Mouse (Mus musculus): ENCODE data around the gene Slc38a1. TPM values are rescaled to one million over a fixed set of nuclear protein-coding genes. Genes with fewer than 3 reads are reported as not detected.
A peak's percentile ranks its signal among the peaks of the same experiment; 100 is the strongest.

Slc38a1 gene
- total and polyA plus RNA-seq, 3 experiments = 0.03 TPM; not detected in 2

GRCm38 (mm10) chr15:96602043-96602442 lies 40.7 kb downstream of the Slc38a1 start:
- H3K27me3 ChIP-seq (ENCODE audit: control insufficient read depth in 1 of 2, insufficient read depth in 2 of 2, low read length in 2 of 2) = no peaks in the 10 kb centered on the region; a peak in 1 of 4 replicates
- TF ChIP-seq SMC3 (IDR thresholded peaks at IDR 0.05; ENCODE audit: low read depth, low read length) = no peak
- no peak for TF ChIP-seq POLR2AphosphoS5 (IDR thresholded peaks at IDR 0.05; ENCODE audit: borderline replicate concordance, low read depth, low read length)
- no peak for TF ChIP-seq NELFE (IDR thresholded peaks at IDR 0.05; ENCODE audit: low read depth, low read length)
- H3K27ac ChIP-seq (ENCODE audit: control insufficient read depth, low read depth, low read length) = no peak overlapping the region
- H3K9me3 ChIP-seq (replicated peaks; ENCODE audit: insufficient read depth, low read length) = no peaks in the 10 kb centered on the region
- H3K4me1 ChIP-seq (ENCODE audit: control insufficient read depth in 1 of 2, insufficient read depth in 2 of 2, low read length in 2 of 2) = no peaks in the 10 kb centered on the region
- DNase-seq (ENCODE audit: low read depth, low spot score) = no peak
- H3K9ac ChIP-seq (ENCODE audit: control insufficient read depth, low read depth, low read length, poor library complexity, severe bottlenecking) = no peak overlapping the region
- no peaks in the 10 kb centered on the region for H3K79me2 ChIP-seq (ENCODE audit: control insufficient read depth, insufficient read depth, low read length, poor library complexity)
- H3K36me3 ChIP-seq (ENCODE audit: control insufficient read depth in 1 of 2, insufficient read depth in 2 of 2, low read length in 2 of 2) = peaks cover 0 to 2% of the 10 kb centered on the region in 2 experiments; a peak in 1 of 4 replicates
- H3K4me3 ChIP-seq (ENCODE audit: control insufficient read depth in 1 of 2, insufficient read depth in 1 of 2, low read depth in 2 of 2, low read length in 2 of 2) = no peak overlapping the region

DNA sequence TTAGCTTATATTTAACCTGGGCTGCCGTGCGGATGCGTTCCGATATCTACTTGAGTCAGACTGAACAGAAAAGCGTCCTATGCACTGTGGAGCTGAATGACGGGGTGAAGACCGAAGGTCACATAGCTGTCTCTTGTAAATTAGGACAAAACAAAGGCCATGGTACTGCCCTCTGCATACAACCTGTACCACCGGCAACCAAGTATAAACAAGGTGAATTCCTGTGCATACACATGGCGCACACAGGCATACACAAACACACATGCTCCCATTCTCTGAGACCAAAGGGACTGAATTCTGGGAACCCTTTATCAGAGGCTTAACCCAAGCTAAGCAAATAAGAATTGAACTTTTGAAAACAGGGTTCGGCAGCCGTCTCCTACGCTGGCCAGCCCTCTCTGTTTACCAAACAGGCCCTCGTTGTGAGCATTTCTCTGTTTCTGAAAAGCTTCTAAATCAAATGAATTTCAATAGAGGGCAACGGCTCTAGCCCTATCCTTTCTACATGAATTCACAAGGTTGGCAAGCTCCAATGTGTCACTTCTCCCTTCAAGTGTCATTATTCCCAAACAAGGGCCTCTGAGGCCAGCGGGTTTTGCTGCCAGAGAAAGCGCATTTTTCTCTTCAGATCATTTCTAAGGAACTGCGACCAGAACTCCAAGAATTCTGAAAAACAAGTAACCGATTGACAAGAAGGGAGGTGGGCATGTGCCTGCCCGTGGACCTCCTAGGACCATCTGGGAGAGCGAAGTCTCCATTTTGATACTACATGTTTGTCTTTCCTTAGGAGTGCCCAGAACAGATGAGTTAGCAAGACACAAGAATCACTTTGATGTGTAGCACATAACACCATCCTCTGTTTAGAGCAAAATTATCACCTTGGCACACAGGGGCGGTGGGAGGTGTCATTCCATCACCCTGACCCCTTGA lies 42.6 kb downstream of the Slc38a1 start:
- no peaks in the 10 kb centered on the region for H3K79me2 ChIP-seq (ENCODE audit: control insufficient read depth, insufficient read depth, low read length, poor library complexity)
- H3K27ac ChIP-seq (ENCODE audit: control insufficient read depth, low read depth, low read length) = no peak overlapping the region
- TF ChIP-seq MAZ (IDR thresholded peaks at IDR 0.05; ENCODE audit: low read depth, low read length) = no peak
- TF ChIP-seq BHLHE40 (IDR thresholded peaks at IDR 0.05; ENCODE audit: borderline replicate concordance, low read depth, low read length) = no peak
- no peaks in the 10 kb centered on the region for H3K4me1 ChIP-seq (ENCODE audit: control insufficient read depth in 1 of 2, insufficient read depth in 2 of 2, low read length in 2 of 2)
- no peak overlapping the region for H3K9ac ChIP-seq (ENCODE audit: control insufficient read depth, low read depth, low read length, poor library complexity, severe bottlenecking)
- no peak for DNase-seq (ENCODE audit: low read depth, low spot score)
- H3K4me3 ChIP-seq (ENCODE audit: control insufficient read depth in 1 of 2, insufficient read depth in 1 of 2, low read depth in 2 of 2, low read length in 2 of 2) = no peak overlapping the region
- no peaks in the 10 kb centered on the region for H3K9me3 ChIP-seq (replicated peaks; ENCODE audit: insufficient read depth, low read length)
- peaks cover 0 to 2% of the 10 kb centered on the region in 2 experiments; a peak in 1 of 4 replicates for H3K36me3 ChIP-seq (ENCODE audit: control insufficient read depth in 1 of 2, insufficient read depth in 2 of 2, low read length in 2 of 2)
- no peaks in the 10 kb centered on the region; a peak in 1 of 4 replicates for H3K27me3 ChIP-seq (ENCODE audit: control insufficient read depth in 1 of 2, insufficient read depth in 2 of 2, low read length in 2 of 2)

GRCm38 (mm10) chr15:96598888-96599578 lies 43.7 kb downstream of the Slc38a1 start:
- Histone ChIP-seq H3K9me3 (replicated peaks; ENCODE audit: insufficient read depth, low read length) (no peaks in the 10 kb centered on the region), H3K4me3 (ENCODE audit: control insufficient read depth in 1 of 2, insufficient read depth in 1 of 2, low read depth in 2 of 2, low read length in 2 of 2) (no peak overlapping the region), H3K4me1 (ENCODE audit: control insufficient read depth in 1 of 2, insufficient read depth in 2 of 2, low read length in 2 of 2) (no peaks in the 10 kb centered on the region), H3K27me3 (ENCODE audit: control insufficient read depth in 1 of 2, insufficient read depth in 2 of 2, low read length in 2 of 2) (peaks cover 0 to 2% of the 10 kb centered on the region in 2 experiments; a peak in 1 of 4 replicates), H3K79me2 (ENCODE audit: control insufficient read depth, insufficient read depth, low read length, poor library complexity) (no peaks in the 10 kb centered on the region), H3K9ac (ENCODE audit: control insufficient read depth, low read depth, low read length, poor library complexity, severe bottlenecking) (no peak overlapping the region), H3K36me3 (ENCODE audit: control insufficient read depth in 1 of 2, insufficient read depth in 2 of 2, low read length in 2 of 2) (peaks cover 0 to 2% of the 10 kb centered on the region in 2 experiments; a peak in 1 of 4 replicates), H3K27ac (ENCODE audit: control insufficient read depth, low read depth, low read length) (no peak overlapping the region)
- TF ChIP-seq SIN3A (IDR thresholded peaks at IDR 0.05; ENCODE audit: low read length) (no peak), POLR2A (IDR thresholded peaks at IDR 0.05; ENCODE audit: control insufficient read depth in 1 of 2, insufficient read depth in 1 of 2, low read depth in 1 of 2, low read length in 2 of 2, poor library complexity in 1 of 2) (no peak)
- DNase-seq (ENCODE audit: low read depth, low spot score) = peak; percentile 26

All from MEL (cell line).